In genomic region chr1:183442015-183442774, GRCm38 (mm10) we compare ENCODE assay signal across 9 mouse cellular contexts. TPM values are rescaled to one million over a fixed set of nuclear protein-coding genes. Genes with fewer than 3 reads are reported as not detected.
DNase-seq lines count a peak whose midpoint lies in the region; ATAC-seq and TF ChIP-seq lines count a peak whose summit lies in the region.
"Had no signal": no experiment of that assay in that cellular context is flagged by ENCODE, and none has a peak within 500 bp of the region (broad histone marks: within the 10 kb centered on the region; RNA-seq: fewer than 3 reads in every experiment).

No protein-coding gene starts in this region.

- intact Hi-C loops in heart, postnatal 10 days (cut with DNase I) = loop anchor here (1.0 kb wide), 1 partner anchor 215 kb away; no protein-coding TSS in a partner anchor

- peak overlapping the region; percentile 18; the same call in 1 of the 2 replicates for H3K4me2 ChIP-seq in forebrain, embryonic 14.5 days (ENCODE audit: low read length)
- no peak overlapping the region for H3K4me2 ChIP-seq in lung, postnatal 0 days (replicated peaks; ENCODE audit: low read depth, low read length)

- no peak overlapping the region for H3K9ac ChIP-seq in forebrain, embryonic 14.5 days (ENCODE audit: low read length)
- H3K9ac ChIP-seq in lung, postnatal 0 days (replicated peaks; ENCODE audit: low read depth) = no peak overlapping the region

- no peaks in the 10 kb centered on the region for H3K9me3 ChIP-seq in forebrain, embryonic 14.5 days (replicated peaks; ENCODE audit: control insufficient read depth, low read length)
- 0 out of 2 replicates have a peak, but pooled peaks cover 4% of the 10 kb centered on the region for H3K9me3 ChIP-seq in lung, postnatal 0 days (ENCODE audit: low read length)

- no peaks in the 10 kb centered on the region for H3K36me3 ChIP-seq in forebrain, embryonic 14.5 days (ENCODE audit: control insufficient read depth, insufficient read depth, low read length)
- H3K36me3 ChIP-seq in lung, postnatal 0 days (ENCODE audit: insufficient read depth, low read length) = no peaks in the 10 kb centered on the region

- peak; percentile 96 for TF ChIP-seq CTCF in lung, postnatal 0 days (IDR thresholded peaks at IDR 0.05)

- peak; percentile 81 for ATAC-seq in forebrain, embryonic 14.5 days
- ATAC-seq in lung, postnatal 0 days = peak; percentile 76

- no peaks in the 10 kb centered on the region for H3K27me3 ChIP-seq in forebrain, embryonic 14.5 days (replicated peaks; ENCODE audit: control insufficient read depth, insufficient read depth, low read length)
- H3K27me3 ChIP-seq in lung, postnatal 0 days (replicated peaks; ENCODE audit: insufficient read depth, low read length) = no peaks in the 10 kb centered on the region

- H3K27ac ChIP-seq in forebrain, embryonic 14.5 days (ENCODE audit: low read depth, low read length) = no peak overlapping the region
- no peak overlapping the region for H3K27ac ChIP-seq in lung, postnatal 0 days (ENCODE audit: low read length)
- H3K27ac ChIP-seq: macrophage had no signal

- H3K4me1 ChIP-seq in forebrain, embryonic 14.5 days (ENCODE audit: control insufficient read depth, insufficient read depth, low read length) = no peaks in the 10 kb centered on the region
- H3K4me1 ChIP-seq in lung, postnatal 0 days (ENCODE audit: insufficient read depth, low read depth, low read length) = no peaks in the 10 kb centered on the region

- no peak overlapping the region for H3K4me3 ChIP-seq in forebrain, embryonic 14.5 days (ENCODE audit: low read depth, low read length)
- H3K4me3 ChIP-seq in lung, postnatal 0 days (ENCODE audit: low read depth, low read length) = no peak overlapping the region

- peak; percentile 74 for TF ChIP-seq EP300 in lung, postnatal 0 days (IDR thresholded peaks at IDR 0.05)

- DNase-seq in ES-CJ7 (ENCODE audit: low read depth, low spot score) = peak; percentile 89
- DNase-seq in c-Kit-positive CD71-negative TER-119-negative erythroid progenitor cells, embryonic 14.5 days (ENCODE audit: low read depth) = peak; percentile 67
- peak; percentile 93 for DNase-seq in forebrain, embryonic 14.5 days (ENCODE audit: low spot score)
- peak; percentile 81 to 87 for DNase-seq in heart, postnatal 10 days
- DNase-seq in layer of hippocampus, adult 18-20 months (ENCODE audit: low spot score in 2 of 2) = peak; percentile 52 to 89
- DNase-seq in lung, postnatal 0 days (ENCODE audit: low spot score) = peak; percentile 91
- peak; percentile 81 for DNase-seq in ovary, postnatal 14 days (ENCODE audit: low spot score)
- DNase-seq in thymus, postnatal 0 days (ENCODE audit: low spot score) = peak; percentile 90

- WGBS in forebrain, embryonic 14.5 days = 23% methylated on average over 19 of the region's 19 CpGs
- WGBS in lung, postnatal 0 days = 23% methylated on average over 19 of the region's 19 CpGs

RNA-seq across cellular contexts. Expression of gene Hhipl2, which starts 24.2 kb away (rescaled TPM):
- polyA plus RNA-seq in forebrain, embryonic 14.5 days (2014; fragmentation: Nextera tagmentation; extraction: Ambion mirVana) = 0.09 TPM in 2 replicates
- not detected for total RNA-seq in heart, postnatal 10 days (2021)
- total RNA-seq in layer of hippocampus, adult 18-20 months (2021) = under 1 TPM; 0.17 to 0.33 TPM
- 0.06 TPM in 1 of 2 replicates, not detected in the other for polyA plus RNA-seq in lung, postnatal 0 days (2015; fragmentation: Nextera tagmentation; extraction: Ambion mirVana)
- 1.4 and 1.9 TPM in 2 replicates for polyA plus RNA-seq in thymus, postnatal 0 days (2015; fragmentation: Nextera tagmentation; extraction: Ambion mirVana)
- polyA plus RNA-seq: macrophage had no signal

RNA-seq across cellular contexts. Expression of gene Taf1a, which starts 53.4 kb away (rescaled TPM):
- 12.5 and 13.2 TPM in 2 replicates for polyA plus RNA-seq in forebrain, embryonic 14.5 days (2014; fragmentation: Nextera tagmentation; extraction: Ambion mirVana)
- 1 to 10 TPM; 7.8 to 9.1 TPM for total RNA-seq in heart, postnatal 10 days (2021)
- 10 to 100 TPM; 18.2 to 18.9 TPM for total RNA-seq in layer of hippocampus, adult 18-20 months (2021)
- polyA plus RNA-seq in lung, postnatal 0 days (2015; fragmentation: Nextera tagmentation; extraction: Ambion mirVana) = 9.5 and 11.1 TPM in 2 replicates
- polyA plus RNA-seq in thymus, postnatal 0 days (2015; fragmentation: Nextera tagmentation; extraction: Ambion mirVana) = 18.3 and 22.0 TPM in 2 replicates
